Comparison of ENCODE assay signal across 10 mouse cellular contexts in genomic region chr7:106815775-106816174, GRCm38 (mm10). TPM values are rescaled to one million over a fixed set of nuclear protein-coding genes. Genes with fewer than 3 reads are reported as not detected.
DNase-seq lines count a peak whose midpoint lies in the region; ATAC-seq lines count a peak whose summit lies in the region.
"Had no signal": no experiment of that assay in that cellular context is flagged by ENCODE, and none has a peak within 500 bp of the region (broad histone marks: within the 10 kb centered on the region; RNA-seq: fewer than 3 reads in every experiment).

No protein-coding gene starts in this region.

- H3K4me3 ChIP-seq in liver, embryonic 12.5 days: no peak overlapping the region
- H3K4me3 ChIP-seq: hindbrain, embryonic 10.5 days had no signal

- H3K9me3 ChIP-seq in liver, embryonic 12.5 days (replicated peaks): no peaks in the 10 kb centered on the region
- H3K9me3 ChIP-seq: hindbrain, embryonic 10.5 days had no signal

- peak; percentile 79 for ATAC-seq in CD4-positive, CD25-positive, alpha-beta regulatory T cell, adult 4 months
- 0 out of 2 replicates have a peak, but pooled peaks have one; percentile 37 for ATAC-seq in liver, embryonic 12.5 days

- H3K27ac ChIP-seq in liver, embryonic 12.5 days: no peak overlapping the region
- H3K27ac ChIP-seq: hindbrain, embryonic 10.5 days had no signal

- 28% methylated on average over 2 of the region's 2 CpGs for WGBS in liver, embryonic 12.5 days (ENCODE audit: insufficient replicate concordance)

- DNase-seq in layer of hippocampus, adult 11-12 months (ENCODE audit: low spot score): peak; percentile 3
- DNase-seq in layer of hippocampus, postnatal 25 days (ENCODE audit: extremely low spot score in 1 of 2, low spot score in 1 of 2): no peak
- DNase-seq in NIH3T3 (ENCODE audit: low read depth) (peak; percentile 2), adipocyte (ENCODE audit: low spot score) (no peak)
- DNase-seq in gastrocnemius, postnatal 4 days (ENCODE audit: low spot score in 2 of 2): no peak

- H3K4me2 ChIP-seq in liver, embryonic 12.5 days: no peak overlapping the region

- no peak overlapping the region for H3K9ac ChIP-seq in liver, embryonic 12.5 days

- H3K27me3 ChIP-seq in liver, embryonic 12.5 days (replicated peaks): no peaks in the 10 kb centered on the region

- H3K36me3 ChIP-seq in liver, embryonic 12.5 days: no peaks in the 10 kb centered on the region
- H3K36me3 ChIP-seq: hindbrain, embryonic 10.5 days had no signal

- H3K4me1 ChIP-seq in liver, embryonic 12.5 days: no peaks in the 10 kb centered on the region
- H3K4me1 ChIP-seq: hindbrain, embryonic 10.5 days had no signal

RNA-seq across cellular contexts. Expression of gene Olfr701, which starts 1.8 kb away (rescaled TPM):
- not detected for total RNA-seq in layer of hippocampus, postnatal 25 days (2021)
- polyA plus RNA-seq in CD4-positive, CD25-positive, alpha-beta regulatory T cell, adult 4 months (2017; shearing (Covaris generic)): not detected
- 0.02 TPM in 1 of 2 replicates, not detected in the other for polyA plus RNA-seq in liver, embryonic 12.5 days (2016; fragmentation: Nextera tagmentation; extraction: Ambion mirVana)
- total RNA-seq in gastrocnemius, postnatal 4 days (2021): not detected
- polyA plus RNA-seq: hindbrain, embryonic 10.5 days; liver, embryonic 16.5 days; neural tube, embryonic 14.5 days had no signal

RNA-seq across cellular contexts. Expression of gene Olfr700, which starts 7.1 kb away (rescaled TPM):
- total RNA-seq in layer of hippocampus, postnatal 25 days (2021): not detected
- not detected for polyA plus RNA-seq in CD4-positive, CD25-positive, alpha-beta regulatory T cell, adult 4 months (2017; shearing (Covaris generic))
- not detected in 2 replicates for polyA plus RNA-seq in liver, embryonic 12.5 days (2016; fragmentation: Nextera tagmentation; extraction: Ambion mirVana)
- total RNA-seq in gastrocnemius, postnatal 4 days (2021): not detected
- polyA plus RNA-seq: hindbrain, embryonic 10.5 days; liver, embryonic 16.5 days; neural tube, embryonic 14.5 days had no signal

RNA-seq across cellular contexts. Expression of gene Olfr702, which starts 17.9 kb away (rescaled TPM):
- not detected for total RNA-seq in layer of hippocampus, postnatal 25 days (2021)
- polyA plus RNA-seq in CD4-positive, CD25-positive, alpha-beta regulatory T cell, adult 4 months (2017; shearing (Covaris generic)): not detected
- polyA plus RNA-seq in liver, embryonic 12.5 days (2016; fragmentation: Nextera tagmentation; extraction: Ambion mirVana): not detected in 2 replicates
- total RNA-seq in gastrocnemius, postnatal 4 days (2021): not detected
- polyA plus RNA-seq: hindbrain, embryonic 10.5 days; liver, embryonic 16.5 days; neural tube, embryonic 14.5 days had no signal

RNA-seq across cellular contexts. Expression of gene Olfr699, which starts 22.8 kb away (rescaled TPM):
- not detected for total RNA-seq in layer of hippocampus, postnatal 25 days (2021)
- not detected for polyA plus RNA-seq in CD4-positive, CD25-positive, alpha-beta regulatory T cell, adult 4 months (2017; shearing (Covaris generic))
- polyA plus RNA-seq in liver, embryonic 12.5 days (2016; fragmentation: Nextera tagmentation; extraction: Ambion mirVana): not detected in 2 replicates
- not detected for total RNA-seq in gastrocnemius, postnatal 4 days (2021)
- polyA plus RNA-seq: hindbrain, embryonic 10.5 days; liver, embryonic 16.5 days; neural tube, embryonic 14.5 days had no signal

RNA-seq across cellular contexts. Expression of gene Olfr703, which starts 27.4 kb away (rescaled TPM):
- total RNA-seq in layer of hippocampus, postnatal 25 days (2021): not detected
- polyA plus RNA-seq in CD4-positive, CD25-positive, alpha-beta regulatory T cell, adult 4 months (2017; shearing (Covaris generic)): not detected
- not detected in 2 replicates for polyA plus RNA-seq in liver, embryonic 12.5 days (2016; fragmentation: Nextera tagmentation; extraction: Ambion mirVana)
- total RNA-seq in gastrocnemius, postnatal 4 days (2021): not detected
- polyA plus RNA-seq: hindbrain, embryonic 10.5 days; liver, embryonic 16.5 days; neural tube, embryonic 14.5 days had no signal

Comparison
In these comparisons a context has a peak if more than half of its experiments do, and no peak if none do; other contexts are left out.
1. DNase-seq: peak in layer of hippocampus, adult 11-12 months (single experiment) and NIH3T3 (single experiment); none in layer of hippocampus, postnatal 25 days (0 of 2), gastrocnemius, postnatal 4 days (0 of 2) and adipocyte (single experiment).